Mouse (Mus musculus): ENCODE measurements around the gene Nupr1. TPM values are rescaled to one million over a fixed set of nuclear protein-coding genes. Genes with fewer than 3 reads are reported as not detected.

The Nupr1 gene
- 140 and 182 TPM in 2 replicates for polyA plus RNA-seq (2015; fragmentation: Nextera tagmentation; extraction: Ambion mirVana)

DNA sequence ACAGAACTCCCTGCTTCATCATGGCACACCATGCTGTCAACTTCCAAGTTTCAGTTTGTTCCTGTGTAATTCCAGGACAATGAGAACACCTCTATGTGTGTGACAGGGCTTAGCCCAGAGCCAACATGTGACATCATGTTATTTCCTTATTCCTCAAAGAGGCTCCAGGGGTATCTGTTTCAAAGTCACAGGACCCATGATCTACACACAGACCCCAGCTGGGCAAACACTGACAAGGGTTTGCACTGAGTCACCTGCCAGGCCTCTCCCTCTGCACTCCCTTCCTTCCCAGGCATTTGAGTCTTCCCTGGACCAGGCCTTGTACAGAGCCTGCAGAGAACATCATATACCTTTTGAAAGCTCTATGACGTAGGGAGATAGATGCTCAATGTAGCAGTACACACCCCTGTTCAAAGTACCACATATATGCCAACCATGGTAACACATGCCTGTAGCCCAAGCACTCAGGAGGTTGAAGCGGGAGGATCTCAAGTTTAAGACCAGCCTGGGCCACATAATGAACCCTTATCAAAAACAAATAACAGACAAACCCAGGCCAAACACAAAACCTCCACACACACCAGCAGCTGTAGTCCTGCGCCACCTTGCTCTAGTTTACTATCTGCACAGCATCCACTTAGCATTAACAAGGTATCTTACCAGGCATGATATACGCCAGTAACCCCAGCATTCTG is at the start of gene Nupr1:
Gene Nupr1 (minus strand): TSS at position 38 of the 695 bp plus-strand sequence.
- DNase-seq (ENCODE audit: low spot score) (peak; percentile 72), ATAC-seq (ENCODE audit: low FRiP score, low TSS enrichment) (peak; percentile 93)
- no peak within 1 kb of the TSS; the same call in 1 of the 2 replicates for H3K9ac ChIP-seq (ENCODE audit: low read length)
- H3K36me3 ChIP-seq (ENCODE audit: control insufficient read depth, insufficient read depth, low read length): no peaks in the 10 kb centered on the region
- H3K27ac ChIP-seq (replicated peaks): peak within 1 kb of the TSS; percentile 65
- WGBS: 68% methylated on average over 4 of the region's 4 CpGs
- H3K27me3 ChIP-seq (ENCODE audit: control insufficient read depth, insufficient read depth, low read length): no peaks in the 10 kb centered on the region
- TF ChIP-seq CTCF (IDR thresholded peaks at IDR 0.05; ENCODE audit: low read depth) (peak; percentile 12; the same call in 1 of the 2 replicates), EP300 (optimal IDR thresholded peaks at IDR 0.05) (no peak)
- H3K4me3 ChIP-seq (ENCODE audit: low read depth, low read length): no peak within 1 kb of the TSS
- no peak within 1 kb of the TSS for H3K4me2 ChIP-seq (replicated peaks; ENCODE audit: low read depth)
- H3K4me1 ChIP-seq (replicated peaks; ENCODE audit: control insufficient read depth, insufficient read depth): no peaks in the 10 kb centered on the region; the same call in 1 of the 2 replicates
- no peaks in the 10 kb centered on the region for H3K9me3 ChIP-seq (ENCODE audit: control insufficient read depth, low read length)

GRCm38 (mm10) chr7:126679683-126680082 is 49.0 kb upstream of the Nupr1 start:
- Histone ChIP-seq H3K4me3 (ENCODE audit: low read depth, low read length) (no peak overlapping the region), H3K9ac (ENCODE audit: low read length) (no peak overlapping the region), H3K27me3 (ENCODE audit: control insufficient read depth, insufficient read depth, low read length) (no peaks in the 10 kb centered on the region), H3K9me3 (ENCODE audit: control insufficient read depth, low read length) (no peaks in the 10 kb centered on the region), H3K4me1 (replicated peaks; ENCODE audit: control insufficient read depth, insufficient read depth) (0 out of 2 replicates have a peak, but pooled peaks cover 4% of the 10 kb centered on the region), H3K36me3 (ENCODE audit: control insufficient read depth, insufficient read depth, low read length) (no peaks in the 10 kb centered on the region), H3K27ac (replicated peaks) (no peak overlapping the region), H3K4me2 (replicated peaks; ENCODE audit: low read depth) (no peak overlapping the region)
- no peak for DNase-seq (ENCODE audit: low spot score)
- no peak for ATAC-seq (ENCODE audit: low FRiP score, low TSS enrichment)
- TF ChIP-seq EP300 (optimal IDR thresholded peaks at IDR 0.05) (no peak), CTCF (IDR thresholded peaks at IDR 0.05; ENCODE audit: low read depth) (no peak)
- WGBS: 81% methylated on average over 5 of the region's 5 CpGs

DNA sequence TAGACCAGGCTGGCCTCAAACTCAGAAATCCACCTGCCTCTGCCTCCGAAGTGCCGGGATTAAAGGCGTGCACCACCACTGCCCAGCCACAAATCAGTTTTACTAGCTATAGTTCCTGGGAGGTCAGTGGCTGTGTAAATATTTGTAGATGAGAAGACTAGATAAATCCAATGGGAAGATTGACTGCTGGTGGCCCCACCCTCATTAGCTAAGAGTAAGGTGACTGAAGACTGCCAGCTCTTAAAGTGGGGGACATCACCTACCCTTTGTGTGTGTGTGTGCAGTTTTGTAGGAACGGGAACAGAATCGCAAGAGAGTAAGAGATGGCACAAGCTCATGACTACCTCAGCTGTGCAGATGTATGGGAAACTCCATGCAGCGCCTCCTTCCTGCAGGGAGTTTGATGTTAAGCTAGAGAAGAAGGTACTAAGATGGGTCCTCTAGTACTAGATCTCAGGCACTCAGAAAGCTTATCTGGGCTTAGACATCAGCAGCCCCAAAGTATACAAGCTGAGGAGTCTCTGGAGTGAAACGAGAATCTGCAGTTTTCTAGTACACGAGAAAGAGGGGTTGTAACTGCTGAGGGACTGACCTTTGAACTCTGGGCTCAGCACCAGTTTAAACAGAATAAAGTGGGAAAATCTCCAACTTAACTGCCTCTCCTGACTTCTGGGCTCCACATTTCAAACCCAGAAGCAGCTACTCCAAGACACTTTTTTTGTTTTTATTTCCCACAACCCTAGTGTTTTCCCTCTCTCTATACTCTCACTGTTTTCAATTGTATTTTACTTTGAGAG is 48.1 kb upstream of the Nupr1 start:
- ATAC-seq (ENCODE audit: low FRiP score, low TSS enrichment): peak; percentile 33
- Histone ChIP-seq H3K27ac (replicated peaks) (no peak overlapping the region), H3K9ac (ENCODE audit: low read length) (no peak overlapping the region), H3K4me3 (ENCODE audit: low read depth, low read length) (no peak overlapping the region), H3K4me1 (replicated peaks; ENCODE audit: control insufficient read depth, insufficient read depth) (0 out of 2 replicates have a peak, but pooled peaks cover 4% of the 10 kb centered on the region), H3K4me2 (replicated peaks; ENCODE audit: low read depth) (no peak overlapping the region), H3K9me3 (ENCODE audit: control insufficient read depth, low read length) (no peaks in the 10 kb centered on the region), H3K27me3 (ENCODE audit: control insufficient read depth, insufficient read depth, low read length) (no peaks in the 10 kb centered on the region), H3K36me3 (ENCODE audit: control insufficient read depth, insufficient read depth, low read length) (no peaks in the 10 kb centered on the region)
- no peak for DNase-seq (ENCODE audit: low spot score)
- TF ChIP-seq CTCF (IDR thresholded peaks at IDR 0.05; ENCODE audit: low read depth) (no peak), EP300 (optimal IDR thresholded peaks at IDR 0.05) (no peak)
- 53% methylated on average over 8 of the region's 8 CpGs for WGBS

GRCm38 (mm10) chr7:126676631-126677220 is 46.1 kb upstream of the Nupr1 start:
- Histone ChIP-seq H3K36me3 (ENCODE audit: control insufficient read depth, insufficient read depth, low read length) (peaks cover 6% of the 10 kb centered on the region; the same call in 1 of the 2 replicates), H3K27ac (replicated peaks) (peak overlapping the region; percentile 85), H3K9ac (ENCODE audit: low read length) (no peak overlapping the region), H3K9me3 (ENCODE audit: control insufficient read depth, low read length) (no peaks in the 10 kb centered on the region), H3K4me1 (replicated peaks; ENCODE audit: control insufficient read depth, insufficient read depth) (0 out of 2 replicates have a peak, but pooled peaks cover 4% of the 10 kb centered on the region), H3K27me3 (ENCODE audit: control insufficient read depth, insufficient read depth, low read length) (no peaks in the 10 kb centered on the region), H3K4me2 (replicated peaks; ENCODE audit: low read depth) (no peak overlapping the region), H3K4me3 (ENCODE audit: low read depth, low read length) (no peak overlapping the region)
- TF ChIP-seq CTCF (IDR thresholded peaks at IDR 0.05; ENCODE audit: low read depth) (no peak), EP300 (optimal IDR thresholded peaks at IDR 0.05) (no peak)
- no peak for ATAC-seq (ENCODE audit: low FRiP score, low TSS enrichment)
- DNase-seq (ENCODE audit: low spot score): no peak
- WGBS: 58% methylated on average over 4 of the region's 4 CpGs

DNA sequence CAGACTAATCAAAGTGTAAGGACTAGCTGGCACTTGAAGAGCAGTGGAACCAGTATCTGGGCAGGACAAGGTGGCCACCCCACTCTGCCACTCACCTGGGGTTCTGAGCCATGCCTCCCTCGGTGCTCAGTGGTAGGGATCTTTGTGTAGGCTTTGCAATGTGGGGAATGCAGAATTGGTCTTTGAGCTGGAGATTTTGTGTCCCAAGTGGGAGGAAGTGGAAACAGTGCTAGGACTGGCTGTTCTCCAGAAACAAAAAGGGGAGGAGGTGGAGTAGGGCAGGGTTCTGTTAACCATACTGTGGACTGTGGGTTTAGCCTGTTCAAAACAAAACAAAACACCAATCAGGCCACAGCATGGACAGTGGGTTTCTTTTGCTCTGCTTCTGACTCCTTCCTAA is 45.5 kb upstream of the Nupr1 start, which contains the start of gene Sult1a1:
Gene Sult1a1 (minus strand): TSS at position 226 of the 400 bp plus-strand sequence.
- peak; percentile 52; the same call in 1 of the 2 replicates for ATAC-seq (ENCODE audit: low FRiP score, low TSS enrichment)
- WGBS: 30% methylated on average over 1 of the region's 1 CpGs
- Histone ChIP-seq H3K9ac (ENCODE audit: low read length) (peak within 1 kb of the TSS; percentile 41; the same call in 1 of the 2 replicates), H3K27me3 (ENCODE audit: control insufficient read depth, insufficient read depth, low read length) (no peaks in the 10 kb centered on the region), H3K36me3 (ENCODE audit: control insufficient read depth, insufficient read depth, low read length) (peaks cover 8% of the 10 kb centered on the region; the same call in 1 of the 2 replicates), H3K4me1 (replicated peaks; ENCODE audit: control insufficient read depth, insufficient read depth) (0 out of 2 replicates have a peak, but pooled peaks cover 4% of the 10 kb centered on the region), H3K4me2 (replicated peaks; ENCODE audit: low read depth) (peak within 1 kb of the TSS; percentile 41), H3K27ac (replicated peaks) (peak within 1 kb of the TSS; percentile 85), H3K9me3 (ENCODE audit: control insufficient read depth, low read length) (no peaks in the 10 kb centered on the region), H3K4me3 (ENCODE audit: low read depth, low read length) (peak within 1 kb of the TSS; percentile 18; the same call in 1 of the 2 replicates)
- TF ChIP-seq EP300 (optimal IDR thresholded peaks at IDR 0.05) (no peak), CTCF (IDR thresholded peaks at IDR 0.05; ENCODE audit: low read depth) (no peak)
- peak; percentile 34 for DNase-seq (ENCODE audit: low spot score)
